Mouse (Mus musculus): ENCODE results near the gene Krtap29-1. TPM values are rescaled to one million over a fixed set of nuclear protein-coding genes. Genes with fewer than 3 reads are reported as not detected.

Gene Krtap29-1
- not detected in 2 replicates for polyA plus RNA-seq (2012; rRNA removed)

DNA sequence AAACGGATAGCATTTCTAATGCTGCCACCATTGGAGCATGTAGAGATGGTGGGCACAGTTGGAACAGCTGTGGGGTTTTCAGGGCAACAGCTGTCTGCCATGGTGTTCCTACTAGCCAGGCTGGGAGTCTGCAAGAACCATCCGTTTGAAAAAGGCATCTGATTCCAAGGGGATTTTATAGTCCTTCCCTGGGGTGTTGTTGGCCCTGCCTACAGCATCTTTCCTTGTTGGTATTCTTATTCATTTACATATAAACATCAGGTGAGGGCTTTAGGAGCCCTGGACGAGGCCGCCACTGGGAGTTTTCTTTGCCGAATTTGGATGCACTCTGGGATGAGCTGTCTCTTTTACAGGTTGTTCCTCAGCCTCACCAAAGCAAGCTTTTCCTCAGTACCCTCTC is at the start of gene Krtap29-1:
Krtap29-1 (minus strand) TSS at position 101 of the 400 bp plus-strand sequence.

DNA sequence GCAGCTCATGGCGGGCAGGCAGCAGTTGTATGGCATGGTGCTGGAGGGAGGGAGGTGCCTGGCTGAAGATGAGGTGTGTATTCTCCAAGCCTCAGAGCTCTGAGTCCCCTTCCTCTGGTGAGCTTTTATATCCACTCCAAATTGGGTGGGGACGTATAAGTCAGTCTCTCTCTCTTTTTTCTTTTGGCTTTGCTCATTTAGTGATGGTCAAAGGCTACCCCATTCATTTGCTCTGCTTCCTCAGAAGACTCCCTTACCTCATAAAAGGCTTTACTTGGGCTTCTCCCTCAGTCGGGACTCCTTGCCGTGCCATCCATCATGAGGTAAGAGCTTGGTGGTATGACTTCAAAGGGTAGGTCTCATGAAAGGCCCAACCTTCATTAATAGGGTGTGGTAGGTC is 37.3 kb upstream of the Krtap29-1 start, which contains the start of gene Krt33a:
Krt33a (minus strand) TSS at position 101 of the 400 bp plus-strand sequence.

DNA sequence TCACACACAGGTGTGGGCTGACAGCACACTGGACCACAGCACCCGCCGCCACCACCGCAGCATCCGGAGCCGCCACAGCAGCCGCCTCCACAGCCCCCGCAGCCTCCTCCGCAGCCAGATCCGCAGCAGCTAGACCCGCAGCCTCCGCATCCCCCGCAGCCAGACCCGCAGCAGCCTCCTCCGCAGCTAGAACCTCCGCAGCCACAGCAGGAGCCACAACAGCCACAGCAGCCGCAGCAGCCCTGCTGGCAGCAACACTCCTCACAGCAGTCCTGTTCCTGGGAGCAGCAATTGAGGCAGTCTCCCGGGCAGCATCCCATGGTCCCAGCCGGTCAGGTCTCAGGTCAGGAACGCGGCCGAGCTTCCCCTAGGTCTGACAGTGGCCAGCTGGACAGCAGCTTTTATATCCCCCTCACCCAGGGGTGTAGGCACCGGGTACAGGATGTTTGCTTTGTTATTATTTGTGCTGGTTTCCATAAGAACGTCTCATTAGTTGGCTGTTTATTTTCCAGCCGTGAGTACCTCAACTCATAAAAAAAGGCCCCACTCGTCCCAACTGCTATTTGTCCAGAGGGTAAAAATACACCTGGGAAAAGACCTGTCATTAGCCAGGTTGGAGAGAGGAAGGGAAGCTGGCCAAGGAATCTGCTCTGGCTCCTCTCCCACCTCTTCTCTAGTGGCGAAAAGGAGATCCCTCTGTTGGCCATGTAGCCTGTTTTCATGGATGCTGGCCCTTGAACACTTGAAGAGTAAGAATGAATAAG is 14.9 kb upstream of the Krtap29-1 start, which contains the start of gene Krtap17-1:
Krtap17-1 (minus strand) TSS at position 375 of the 764 bp plus-strand sequence.

GRCm38 (mm10) chr11:99986180-99986647 is 7.4 kb upstream of the Krtap29-1 start, which contains the start of gene Krtap16-1:
TSS of gene Krtap16-1 (minus strand) at chr11:99986597.

DNA sequence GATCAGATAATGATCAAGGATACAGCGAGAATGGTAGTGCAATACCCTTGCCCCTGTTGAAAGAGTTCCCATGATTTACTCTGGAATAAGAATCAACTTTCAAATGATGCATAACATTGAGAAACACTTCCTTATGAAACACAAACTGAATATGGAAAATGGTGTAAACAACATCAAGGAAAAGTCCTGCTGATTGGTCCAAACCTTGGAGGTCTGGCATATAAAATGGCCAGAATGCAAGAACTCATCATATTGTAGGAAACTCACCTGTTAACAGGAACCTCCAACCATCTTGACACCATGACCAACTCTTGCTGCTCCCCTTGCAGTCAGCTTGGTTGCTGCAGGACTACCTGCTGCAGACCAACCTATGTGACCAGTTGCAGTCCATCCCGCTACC is 30.7 kb downstream of the Krtap29-1 start, which contains the start of gene Krtap9-5:
Krtap9-5 (plus strand) TSS at position 301 of the 400 bp plus-strand sequence.

DNA sequence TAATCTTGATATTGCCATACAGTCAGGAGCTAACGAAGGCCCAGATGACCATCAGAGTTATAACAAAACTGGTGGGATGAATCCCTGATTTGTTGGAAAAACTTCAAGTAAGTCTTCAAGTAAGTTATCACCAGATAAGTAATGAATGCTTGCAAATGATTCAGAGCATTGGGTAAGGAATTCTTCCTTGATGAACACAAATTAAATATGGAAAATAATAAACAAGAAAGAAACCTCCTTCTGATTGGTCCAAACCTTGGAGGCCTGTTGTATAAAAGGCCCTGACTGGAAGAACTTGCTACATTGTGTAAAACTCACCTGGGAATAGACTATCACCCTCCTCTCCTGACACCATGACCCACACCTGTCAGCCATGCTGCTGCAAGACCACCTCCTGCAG is 42.9 kb downstream of the Krtap29-1 start, which contains the start of gene Krtap31-2:
Krtap31-2 (plus strand) TSS at position 301 of the 400 bp plus-strand sequence.

Other genes starting within 250 kb of the Krtap29-1 start
- gene Gm14180, start 244.8 kb downstream of the Krtap29-1 start, polyA plus RNA-seq (2012; rRNA removed) = not detected in 2 replicates
- gene Gm11595, start 206.1 kb downstream of the Krtap29-1 start, polyA plus RNA-seq (2012; rRNA removed) = not detected in 2 replicates
- gene Krtap4-8, start 198.3 kb downstream of the Krtap29-1 start, polyA plus RNA-seq (2012; rRNA removed) = not detected in 2 replicates
- gene Krtap4-9, start 193.9 kb downstream of the Krtap29-1 start, polyA plus RNA-seq (2012; rRNA removed) = not detected in 2 replicates
- not detected in 2 replicates for gene Gm11596, start 185.6 kb downstream of the Krtap29-1 start, polyA plus RNA-seq (2012; rRNA removed)
- gene Gm11569, start 180.1 kb downstream of the Krtap29-1 start, polyA plus RNA-seq (2012; rRNA removed) = not detected in 2 replicates
- gene Gm11554, start 174.6 kb downstream of the Krtap29-1 start, polyA plus RNA-seq (2012; rRNA removed) = not detected in 2 replicates
- not detected in 2 replicates for gene Krtap4-13, start 169.2 kb downstream of the Krtap29-1 start, polyA plus RNA-seq (2012; rRNA removed)
- not detected in 2 replicates for gene Gm11564, start 163.4 kb downstream of the Krtap29-1 start, polyA plus RNA-seq (2012; rRNA removed)
- not detected in 2 replicates for gene 2300003K06Rik, start 141.0 kb downstream of the Krtap29-1 start, polyA plus RNA-seq (2012; rRNA removed)
- 0.09 and 0.10 TPM in 2 replicates for gene Krtap4-16, start 127.4 kb downstream of the Krtap29-1 start, polyA plus RNA-seq (2012; rRNA removed)
- gene Gm11568, start 121.1 kb downstream of the Krtap29-1 start, polyA plus RNA-seq (2012; rRNA removed) = not detected in 2 replicates
- not detected in 2 replicates for gene Gm11559, start 114.6 kb downstream of the Krtap29-1 start, polyA plus RNA-seq (2012; rRNA removed)
- not detected in 2 replicates for gene Krtap9-1, start 105.7 kb downstream of the Krtap29-1 start, polyA plus RNA-seq (2012; rRNA removed)
- not detected in 2 replicates for gene Gm11567, start 99.9 kb downstream of the Krtap29-1 start, polyA plus RNA-seq (2012; rRNA removed)
- not detected in 2 replicates for gene Krtap31-1, start 71.1 kb downstream of the Krtap29-1 start, polyA plus RNA-seq (2012; rRNA removed)
- gene Gm11565, start 64.3 kb downstream of the Krtap29-1 start, polyA plus RNA-seq (2012; rRNA removed) = not detected in 2 replicates
- not detected in 2 replicates for gene Krtap31-2, start 42.8 kb downstream of the Krtap29-1 start, polyA plus RNA-seq (2012; rRNA removed)
- not detected in 2 replicates for gene Krtap9-5, start 30.6 kb downstream of the Krtap29-1 start, polyA plus RNA-seq (2012; rRNA removed)
- gene Krtap16-1, start 7.5 kb upstream of the Krtap29-1 start, polyA plus RNA-seq (2012; rRNA removed) = not detected in 2 replicates
- not detected in 2 replicates for gene Krtap17-1, start 14.9 kb upstream of the Krtap29-1 start, polyA plus RNA-seq (2012; rRNA removed)
- gene Krt33a, start 37.2 kb upstream of the Krtap29-1 start, polyA plus RNA-seq (2012; rRNA removed) = not detected in 2 replicates
- not detected in 2 replicates for gene Krt33b, start 50.8 kb upstream of the Krtap29-1 start, polyA plus RNA-seq (2012; rRNA removed)
- gene Krt34, start 62.5 kb upstream of the Krtap29-1 start, polyA plus RNA-seq (2012; rRNA removed) = not detected in 2 replicates
- not detected in 2 replicates for gene Krt31, start 71.5 kb upstream of the Krtap29-1 start, polyA plus RNA-seq (2012; rRNA removed)
- not detected in 2 replicates for gene Krt32, start 109.2 kb upstream of the Krtap29-1 start, polyA plus RNA-seq (2012; rRNA removed)
- not detected in 2 replicates for gene Krt35, start 117.2 kb upstream of the Krtap29-1 start, polyA plus RNA-seq (2012; rRNA removed)
- gene Krt36, start 126.6 kb upstream of the Krtap29-1 start, polyA plus RNA-seq (2012; rRNA removed) = not detected in 2 replicates
- 0.03 TPM in 1 of 2 replicates, not detected in the other for gene Krt13, start 142.5 kb upstream of the Krtap29-1 start, polyA plus RNA-seq (2012; rRNA removed)
- gene Krt15, start 156.9 kb upstream of the Krtap29-1 start, polyA plus RNA-seq (2012; rRNA removed) = 0.07 and 0.50 TPM in 2 replicates
- 1.4 and 4.5 TPM in 2 replicates for gene Krt19, start 169.6 kb upstream of the Krtap29-1 start, polyA plus RNA-seq (2012; rRNA removed)
- not detected in 2 replicates for gene Krt9, start 214.2 kb upstream of the Krtap29-1 start, polyA plus RNA-seq (2012; rRNA removed)
- gene Krt14, start 228.5 kb upstream of the Krtap29-1 start, polyA plus RNA-seq (2012; rRNA removed) = 0.17 and 0.45 TPM in 2 replicates